Mouse (Mus musculus) kidney, embryonic 16.5 days (tissue): ENCODE data around the gene Klc2. TPM values are rescaled to one million over a fixed set of nuclear protein-coding genes. Genes with fewer than 3 reads are reported as not detected.

Experiments
- ATAC-seq: fragments of 200-750 bp; cut with Nextera tagmentation; 2 replicates; pipeline ENCODE4 v1.8.0; 2017; ENCODE audit warnings: moderate TSS enrichment; ENCODE audit not compliant: low FRiP score, low TSS enrichment
- H3K27ac ChIP-seq: fragments of 300-500 bp; sonication (generic); 2 replicates; pipeline ENCODE4 v1.5.1; 2014; ENCODE audit warnings: low read length
- H3K27me3 ChIP-seq: fragments of 300-500 bp; sonication (generic); 2 replicates; pipeline ENCODE4 v1.6.1; 2014; ENCODE audit warnings: low read length, control low read depth, mixed read lengths; ENCODE audit not compliant: insufficient read depth
- H3K36me3 ChIP-seq: fragments of 300-500 bp; sonication (generic); 2 replicates; pipeline ENCODE4 v1.6.1; 2014; ENCODE audit warnings: low read length, control low read depth, mixed read lengths; ENCODE audit not compliant: insufficient read depth
- H3K4me1 ChIP-seq: fragments of 300-500 bp; sonication (generic); 2 replicates; pipeline ENCODE4 v1.6.1; 2014; ENCODE audit warnings: low read length, control low read depth, mixed read lengths; ENCODE audit not compliant: insufficient read depth
- H3K4me2 ChIP-seq: fragments of 300-500 bp; sonication (generic); replicated peaks from 2 replicates; pipeline ENCODE4 v1.6.1; 2014; ENCODE audit warnings: low read depth, low read length
- H3K4me3 ChIP-seq: fragments of 300-500 bp; sonication (generic); 2 replicates; pipeline ENCODE4 v1.5.1; 2014; ENCODE audit warnings: mild to moderate bottlenecking, low read length
- H3K9ac ChIP-seq: fragments of 300-500 bp; sonication (generic); replicated peaks from 2 replicates; pipeline ENCODE4 v1.6.1; 2014; ENCODE audit warnings: low read length
- H3K9me3 ChIP-seq: fragments of 300-500 bp; sonication (generic); 2 replicates; pipeline ENCODE4 v1.6.1; 2016; ENCODE audit warnings: low read length, control low read depth
- WGBS: fragments of 180-500 bp; shearing (Covaris S2); extraction: QIAGEN DNeasy Blood & Tissue Kit; methylation state at CpG from one replicate; pipeline ENCODE4 v1.1.7; 2014; 5-methylcytosine and 5-hydroxymethylcytosine counted together
- polyA plus RNA-seq: library from polyadenylated mRNA; unstranded; fragments of >200 nt; fragmentation: Nextera tagmentation; extraction: Ambion mirVana; gene quantifications from 2 replicates; pipeline ENCODE4 v1.2.1, GENCODE M21; 2015

The Klc2 gene
- polyA plus RNA-seq, 1 experiment from 2014 or later, result 25.1 TPM

GRCm38 (mm10) chr19:5108271-5108575, 10.1 kb downstream of the Klc2 start:
- peaks cover 28% of the 10 kb centered on the region for H3K4me1 ChIP-seq
- H3K36me3 ChIP-seq, result peaks cover 60% of the 10 kb centered on the region
- no peaks in the 10 kb centered on the region for H3K9me3 ChIP-seq
- 0 out of 2 replicates have a peak overlapping the region, but pooled peaks have one; percentile 1 for H3K4me2 ChIP-seq
- peak; percentile 43; the same call in 1 of the 2 replicates for ATAC-seq
- H3K27me3 ChIP-seq, result no peaks in the 10 kb centered on the region
- H3K9ac ChIP-seq, result no peak overlapping the region
- no peak overlapping the region for H3K4me3 ChIP-seq
- WGBS, result 30% methylated on average over 5 of the region's 5 CpGs
- H3K27ac ChIP-seq, result peak overlapping the region; percentile 81

- Histone ChIP-seq H3K4me2 (no peak overlapping the region), H3K36me3 (peaks cover 62% of the 10 kb centered on the region), H3K4me3 (peak overlapping the region; percentile 88; the same call in 1 of the 2 replicates), H3K9me3 (no peaks in the 10 kb centered on the region), H3K27ac (peak overlapping the region; percentile 81; the same call in 1 of the 2 replicates), H3K9ac (peak overlapping the region; percentile 15; the same call in 1 of the 2 replicates), H3K4me1 (peaks cover 28% of the 10 kb centered on the region), H3K27me3 (no peaks in the 10 kb centered on the region)
- WGBS, result 69% methylated on average over 18 of the region's 18 CpGs
- ATAC-seq, result 0 out of 2 replicates have a peak, but pooled peaks have one; percentile 1
These were observed 10.6 kb downstream of the Klc2 start for GRCm38 (mm10) chr19:5107556-5108270.

- Histone ChIP-seq H3K27me3 (no peaks in the 10 kb centered on the region), H3K4me3 (peak within 1 kb of the TSS; percentile 88), H3K36me3 (peaks cover 61% of the 10 kb centered on the region), H3K9me3 (no peaks in the 10 kb centered on the region), H3K9ac (peak within 1 kb of the TSS; percentile 94), H3K4me2 (peak within 1 kb of the TSS; percentile 93), H3K4me1 (peaks cover 28% of the 10 kb centered on the region), H3K27ac (peak within 1 kb of the TSS; percentile 93)
- ATAC-seq, result peak; percentile 96
- 0% methylated on average over 45 of the region's 46 CpGs for WGBS
These were observed 11.6 kb downstream of the Klc2 start, which contains the start of gene Rab1b for GRCm38 (mm10) chr19:5106731-5107191. Gene Rab1b (minus strand): TSS chr19:5107072.

GRCm38 (mm10) chr19:5106074-5106473, 12.3 kb downstream of the Klc2 start:
- Histone ChIP-seq H3K9me3 (no peaks in the 10 kb centered on the region), H3K27ac (peak overlapping the region; percentile 93), H3K27me3 (no peaks in the 10 kb centered on the region), H3K4me3 (peak overlapping the region; percentile 88), H3K36me3 (peaks cover 61% of the 10 kb centered on the region), H3K9ac (peak overlapping the region; percentile 94), H3K4me2 (peak overlapping the region; percentile 93), H3K4me1 (peaks cover 28% of the 10 kb centered on the region)
- 5% methylated on average over 9 of the region's 9 CpGs for WGBS
- ATAC-seq, result no peak

GRCm38 (mm10) chr19:5098363-5099143, 19.8 kb downstream of the Klc2 start, which contains the start of gene Cnih2:
Gene Cnih2 (minus strand): TSS chr19:5098521.
- WGBS, result 4% methylated on average over 40 of the region's 48 CpGs
- H3K4me3 ChIP-seq, result peak within 1 kb of the TSS; percentile 59
- ATAC-seq, result peak; percentile 80

DNA sequence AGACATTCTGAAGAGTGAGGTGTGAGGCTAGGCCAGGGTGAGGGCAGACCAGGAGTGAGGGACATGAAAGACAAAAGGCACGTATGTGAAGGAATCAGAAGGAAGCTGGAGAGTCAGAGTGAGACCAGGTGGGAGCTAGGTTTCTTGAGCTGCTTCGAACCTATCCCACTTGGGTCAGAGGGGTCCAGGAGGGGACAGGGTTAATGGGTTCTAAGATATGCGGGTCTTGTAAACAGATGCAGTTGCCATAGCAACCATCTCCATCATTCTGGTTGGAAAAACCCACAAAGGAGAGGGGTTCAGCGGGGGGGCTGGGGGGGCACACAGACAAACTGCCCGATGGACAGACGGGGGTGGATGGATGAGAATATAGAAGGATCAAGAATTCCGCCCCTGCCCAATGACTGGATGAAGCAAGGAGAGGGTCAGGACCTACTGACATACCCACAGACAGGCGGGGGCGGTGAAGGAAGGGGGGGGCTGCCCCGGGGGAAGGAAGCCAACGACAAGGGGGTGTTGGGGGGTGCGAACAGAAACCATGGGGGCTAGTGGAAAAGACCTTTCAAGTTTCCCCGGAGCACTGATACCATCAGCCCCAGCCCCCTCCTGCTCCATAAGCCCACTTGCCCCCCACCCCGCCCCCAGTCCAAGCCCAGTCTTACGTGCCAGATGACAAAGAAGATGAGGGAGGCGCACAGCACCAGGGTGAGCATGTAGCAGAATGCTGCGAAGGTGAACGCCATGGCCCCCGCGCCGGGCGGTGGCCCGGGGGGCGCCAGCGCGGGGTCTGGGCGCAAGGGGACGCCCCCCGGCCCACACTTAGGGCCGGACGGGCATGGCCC, 20.6 kb downstream of the Klc2 start:
- 4% methylated on average over 28 of the region's 31 CpGs for WGBS
- H3K27ac ChIP-seq, result no peak overlapping the region
- H3K4me2 ChIP-seq, result peak overlapping the region; percentile 98
- peaks cover 39% of the 10 kb centered on the region for H3K4me1 ChIP-seq
- no peaks in the 10 kb centered on the region for H3K27me3 ChIP-seq
- H3K4me3 ChIP-seq, result peak overlapping the region; percentile 59
- H3K36me3 ChIP-seq, result peaks cover 32% of the 10 kb centered on the region
- peak overlapping the region; percentile 77 for H3K9ac ChIP-seq
- no peaks in the 10 kb centered on the region for H3K9me3 ChIP-seq
- 0 out of 2 replicates have a peak, but pooled peaks have one; percentile 1 for ATAC-seq

More at GRCm38 (mm10) chr19:5098363-5099143, 19.8 kb downstream of the Klc2 start, which contains the start of gene Cnih2:
- Histone ChIP-seq H3K9me3 (no peaks in the 10 kb centered on the region), H3K36me3 (peaks cover 40% of the 10 kb centered on the region), H3K4me1 (peaks cover 39% of the 10 kb centered on the region), H3K9ac (peak within 1 kb of the TSS; percentile 77), H3K27ac (no peak within 1 kb of the TSS), H3K27me3 (no peaks in the 10 kb centered on the region), H3K4me2 (peak within 1 kb of the TSS; percentile 98)

DNA sequence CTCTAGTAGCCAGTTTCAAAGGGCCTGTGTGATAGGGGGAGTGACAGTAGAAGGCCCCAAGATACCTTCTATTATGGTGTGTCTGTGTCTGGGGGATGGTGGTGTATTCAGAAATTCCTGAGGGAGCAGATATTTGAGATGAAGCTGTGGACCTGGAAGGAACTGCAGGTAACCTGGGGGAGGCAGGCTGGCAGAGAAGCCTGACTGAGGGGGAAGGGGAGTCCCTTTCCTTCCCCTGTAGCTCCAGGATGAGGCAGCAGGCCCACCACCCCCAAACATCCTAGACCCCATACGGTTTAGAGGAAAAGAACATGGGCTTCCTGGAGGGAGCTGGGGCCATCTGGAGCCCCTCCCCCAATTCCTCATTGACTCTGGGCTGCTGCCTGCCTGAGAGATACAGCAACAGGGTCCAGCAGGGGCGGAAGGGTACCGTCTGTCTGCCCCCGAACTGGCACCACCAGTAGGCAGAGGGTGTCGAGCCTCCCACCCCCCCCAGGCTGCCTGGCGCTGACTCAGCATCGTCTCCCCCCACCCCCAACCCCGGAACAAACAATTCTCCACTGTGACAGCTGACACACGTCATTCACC, 22.4 kb downstream of the Klc2 start:
- H3K4me2 ChIP-seq, result no peak overlapping the region
- ATAC-seq, result no peak
- 14% methylated on average over 9 of the region's 9 CpGs for WGBS
- no peaks in the 10 kb centered on the region for H3K9me3 ChIP-seq
- H3K9ac ChIP-seq, result no peak overlapping the region
- peaks cover 39% of the 10 kb centered on the region for H3K4me1 ChIP-seq
- no peaks in the 10 kb centered on the region for H3K27me3 ChIP-seq
- no peak overlapping the region for H3K4me3 ChIP-seq
- no peak overlapping the region for H3K27ac ChIP-seq
- peaks cover 30% of the 10 kb centered on the region for H3K36me3 ChIP-seq

DNA sequence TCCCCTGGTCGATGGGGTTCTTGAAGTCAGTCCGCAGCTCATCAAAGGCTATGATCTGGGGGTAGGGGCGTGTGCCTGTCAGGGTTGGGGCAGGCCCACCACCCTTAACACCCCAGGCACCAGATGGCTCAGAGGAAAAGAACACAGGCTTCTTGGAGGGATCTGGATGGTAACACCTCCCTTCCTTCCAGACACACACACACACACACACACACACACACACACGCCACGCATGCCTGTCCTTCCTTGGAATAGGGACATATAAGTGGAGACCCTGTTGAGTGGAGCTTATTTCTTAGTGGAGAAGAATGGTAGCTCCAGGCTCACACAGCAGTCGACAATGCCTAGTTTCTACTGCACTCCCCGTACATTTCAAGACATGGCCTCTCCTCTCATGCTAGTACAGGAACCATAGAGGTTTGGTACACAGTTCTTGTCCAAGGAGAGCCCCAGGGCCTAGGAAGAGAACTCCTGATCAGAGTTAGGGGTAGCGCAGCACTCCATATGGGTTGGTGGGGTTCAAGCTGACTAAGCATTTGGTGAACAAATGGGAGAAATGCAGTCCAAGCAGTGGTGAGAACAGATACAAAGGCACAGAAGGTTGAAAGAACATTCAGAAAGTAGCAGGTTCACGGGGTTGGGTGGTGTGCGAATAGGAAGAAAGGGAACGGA, 23.5 kb downstream of the Klc2 start:
- Histone ChIP-seq H3K4me1 (peaks cover 39% of the 10 kb centered on the region), H3K27ac (no peak overlapping the region)

More for the DNA sequence above, 23.5 kb downstream of the Klc2 start:
- H3K4me3 ChIP-seq, result no peak overlapping the region
- H3K9me3 ChIP-seq, result no peaks in the 10 kb centered on the region
- H3K4me2 ChIP-seq, result no peak overlapping the region
- H3K9ac ChIP-seq, result no peak overlapping the region
- H3K27me3 ChIP-seq, result no peaks in the 10 kb centered on the region
- WGBS, result 38% methylated on average over 11 of the region's 11 CpGs
- H3K36me3 ChIP-seq, result peaks cover 28% of the 10 kb centered on the region
- peak; percentile 17; the same call in 1 of the 2 replicates for ATAC-seq
